Comparison of ENCODE assay signal across 32 mouse cellular contexts in genomic region chr7:126851192-126851591, GRCm38 (mm10). TPM values are rescaled to one million over a fixed set of nuclear protein-coding genes. Genes with fewer than 3 reads are reported as not detected.
A peak's percentile ranks its signal among the peaks of the same experiment; 100 is the strongest.
DNase-seq lines count a peak whose midpoint lies in the region; ATAC-seq and TF ChIP-seq lines count a peak whose summit lies in the region.
"Had no signal": no experiment of that assay in that cellular context is flagged by ENCODE, and none has a peak within 500 bp of the region (broad histone marks: within the 10 kb centered on the region; RNA-seq: fewer than 3 reads in every experiment).

No protein-coding gene starts in this region.

- peaks cover 7% of the 10 kb centered on the region; the same call in 1 of the 2 replicates for H3K27me3 ChIP-seq in forebrain, embryonic 11.5 days (ENCODE audit: control insufficient read depth, insufficient read depth, low read length)
- H3K27me3 ChIP-seq in forebrain, embryonic 15.5 days, result peaks cover 4% of the 10 kb centered on the region; the same call in 1 of the 2 replicates
- peaks cover 59% of the 10 kb centered on the region for H3K27me3 ChIP-seq in midbrain, embryonic 10.5 days (ENCODE audit: low read depth, poor library complexity, severe bottlenecking)
- no peaks in the 10 kb centered on the region for H3K27me3 ChIP-seq in midbrain, postnatal 0 days (ENCODE audit: insufficient read depth, low read length)
- H3K27me3 ChIP-seq in embryonic facial prominence, embryonic 10.5 days (replicated peaks; ENCODE audit: low read depth, poor library complexity, severe bottlenecking), result peaks cover 58% of the 10 kb centered on the region
- peaks cover 54% of the 10 kb centered on the region for H3K27me3 ChIP-seq in limb, embryonic 10.5 days (ENCODE audit: low read depth, poor library complexity, severe bottlenecking)

- H3K4me3 ChIP-seq in forebrain, embryonic 11.5 days (ENCODE audit: low read depth, low read length), result no peak overlapping the region
- no peak overlapping the region for H3K4me3 ChIP-seq in forebrain, embryonic 15.5 days
- H3K4me3 ChIP-seq in midbrain, embryonic 10.5 days, result no peak overlapping the region
- no peak overlapping the region for H3K4me3 ChIP-seq in midbrain, postnatal 0 days (ENCODE audit: low read depth, low read length)
- peak overlapping the region; percentile 8; the same call in 1 of the 2 replicates for H3K4me3 ChIP-seq in embryonic facial prominence, embryonic 10.5 days
- H3K4me3 ChIP-seq in limb, embryonic 10.5 days, result no peak overlapping the region
- H3K4me3 ChIP-seq: gastrocnemius, adult 2 months; heart, embryonic 15.5 days; neural tube, embryonic 15.5 days; stomach, embryonic 15.5 days had no signal

- no peak overlapping the region for H3K4me2 ChIP-seq in forebrain, embryonic 11.5 days (ENCODE audit: low read depth, low read length, severe bottlenecking)
- no peak overlapping the region for H3K4me2 ChIP-seq in forebrain, embryonic 15.5 days (replicated peaks)
- no peak overlapping the region for H3K4me2 ChIP-seq in midbrain, postnatal 0 days (ENCODE audit: low read depth, low read length, poor library complexity, severe bottlenecking)
- H3K4me2 ChIP-seq: heart, embryonic 15.5 days; neural tube, embryonic 15.5 days; stomach, embryonic 15.5 days had no signal

- H3K27ac ChIP-seq in forebrain, embryonic 11.5 days (ENCODE audit: low read depth, low read length), result no peak overlapping the region
- H3K27ac ChIP-seq in forebrain, embryonic 15.5 days (replicated peaks), result no peak overlapping the region
- 0 out of 2 replicates have a peak overlapping the region, but pooled peaks have one; percentile 4 for H3K27ac ChIP-seq in midbrain, embryonic 10.5 days (replicated peaks)
- no peak overlapping the region for H3K27ac ChIP-seq in midbrain, postnatal 0 days (ENCODE audit: low read depth, low read length)
- H3K27ac ChIP-seq in embryonic facial prominence, embryonic 10.5 days (replicated peaks), result 0 out of 2 replicates have a peak overlapping the region, but pooled peaks have one; percentile 8
- H3K27ac ChIP-seq in limb, embryonic 10.5 days, result peak overlapping the region; percentile 42; the same call in 1 of the 2 replicates
- H3K27ac ChIP-seq: gastrocnemius, adult 2 months; heart, embryonic 15.5 days; hindbrain, postnatal 0 days; kidney, postnatal 0 days; neural tube, embryonic 15.5 days; stomach, embryonic 15.5 days had no signal

- H3K9ac ChIP-seq in forebrain, embryonic 11.5 days (ENCODE audit: low read length), result peak overlapping the region; percentile 27; the same call in 1 of the 2 replicates
- H3K9ac ChIP-seq in forebrain, embryonic 15.5 days (replicated peaks), result no peak overlapping the region
- no peak overlapping the region for H3K9ac ChIP-seq in midbrain, postnatal 0 days (replicated peaks; ENCODE audit: low read length, poor library complexity, severe bottlenecking)
- H3K9ac ChIP-seq: heart, embryonic 15.5 days; neural tube, embryonic 15.5 days; stomach, embryonic 15.5 days had no signal

- WGBS in forebrain, embryonic 11.5 days, result 27% methylated on average over 12 of the region's 12 CpGs
- 39% methylated on average over 12 of the region's 12 CpGs for WGBS in forebrain, embryonic 15.5 days
- WGBS in midbrain, embryonic 10.5 days, result 30% methylated on average over 12 of the region's 12 CpGs
- 40% methylated on average over 12 of the region's 12 CpGs for WGBS in midbrain, postnatal 0 days
- WGBS in embryonic facial prominence, embryonic 10.5 days, result 28% methylated on average over 12 of the region's 12 CpGs
- 40% methylated on average over 12 of the region's 12 CpGs for WGBS in limb, embryonic 10.5 days

- no peak for ATAC-seq in forebrain, embryonic 11.5 days (replicated peaks; ENCODE audit: low FRiP score)
- no peak for ATAC-seq in forebrain, embryonic 15.5 days (replicated peaks)
- ATAC-seq in midbrain, postnatal 0 days (ENCODE audit: low FRiP score), result no peak
- ATAC-seq: activated CD4-positive, CD25-positive, alpha-beta regulatory T cell, adult 4 months; CD4-positive, CD25-positive, alpha-beta regulatory T cell, adult 4 months; hindbrain, postnatal 0 days; lung, postnatal 0 days; midbrain, embryonic 16.5 days had no signal

- H3K4me1 ChIP-seq in forebrain, embryonic 11.5 days (replicated peaks; ENCODE audit: control insufficient read depth, insufficient read depth, low read length), result peaks cover 16% of the 10 kb centered on the region
- H3K4me1 ChIP-seq in forebrain, embryonic 15.5 days, result peaks cover 23% of the 10 kb centered on the region
- peaks cover 55% of the 10 kb centered on the region for H3K4me1 ChIP-seq in midbrain, embryonic 10.5 days
- peaks cover 8% of the 10 kb centered on the region for H3K4me1 ChIP-seq in midbrain, postnatal 0 days (ENCODE audit: insufficient read depth, low read length)
- peaks cover 46% of the 10 kb centered on the region for H3K4me1 ChIP-seq in embryonic facial prominence, embryonic 10.5 days
- H3K4me1 ChIP-seq in limb, embryonic 10.5 days, result peaks cover 27% of the 10 kb centered on the region

- H3K36me3 ChIP-seq in forebrain, embryonic 11.5 days (ENCODE audit: control insufficient read depth, insufficient read depth, low read length), result peaks cover 5% of the 10 kb centered on the region
- peaks cover 34% of the 10 kb centered on the region for H3K36me3 ChIP-seq in forebrain, embryonic 15.5 days
- peaks cover 59% of the 10 kb centered on the region for H3K36me3 ChIP-seq in midbrain, embryonic 10.5 days
- H3K36me3 ChIP-seq in midbrain, postnatal 0 days (ENCODE audit: insufficient read depth, low read length), result peaks cover 43% of the 10 kb centered on the region
- H3K36me3 ChIP-seq in embryonic facial prominence, embryonic 10.5 days (replicated peaks), result peaks cover 55% of the 10 kb centered on the region
- peaks cover 54% of the 10 kb centered on the region for H3K36me3 ChIP-seq in limb, embryonic 10.5 days

- no peak for TF ChIP-seq CTCF in midbrain, postnatal 0 days (IDR thresholded peaks at IDR 0.05)

- DNase-seq in forebrain, embryonic 11.5 days (ENCODE audit: low spot score), result no peak
- no peak for DNase-seq in midbrain, embryonic 10.5 days (ENCODE audit: low spot score)
- DNase-seq in midbrain, postnatal 0 days (ENCODE audit: low spot score), result no peak
- DNase-seq in embryonic facial prominence, embryonic 10.5 days (ENCODE audit: low spot score), result no peak
- DNase-seq in limb, embryonic 10.5 days (ENCODE audit: low spot score), result no peak
- no peak for DNase-seq in spleen, adult 12 weeks (ENCODE audit: low spot score)
- no peak for DNase-seq in urinary bladder, adult 18-20 months (ENCODE audit: low spot score in 2 of 2)
- DNase-seq: adrenal gland, adult 8-10 months; embryo, embryonic 11 days; gastrocnemius, adult 2 months; heart, postnatal 36 days; right cerebral cortex, adult 18-20 months; right cerebral cortex, postnatal 4 days; thymus, postnatal 25 days had no signal

- H3K9me3 ChIP-seq in forebrain, embryonic 11.5 days (ENCODE audit: control insufficient read depth, low read length), result no peaks in the 10 kb centered on the region
- H3K9me3 ChIP-seq in forebrain, embryonic 15.5 days, result no peaks in the 10 kb centered on the region
- H3K9me3 ChIP-seq in midbrain, embryonic 10.5 days (replicated peaks), result no peaks in the 10 kb centered on the region
- no peaks in the 10 kb centered on the region for H3K9me3 ChIP-seq in midbrain, postnatal 0 days (ENCODE audit: low read length)
- H3K9me3 ChIP-seq in embryonic facial prominence, embryonic 10.5 days, result no peaks in the 10 kb centered on the region
- H3K9me3 ChIP-seq in limb, embryonic 10.5 days (replicated peaks), result no peaks in the 10 kb centered on the region
- H3K9me3 ChIP-seq: heart, embryonic 15.5 days; neural tube, embryonic 15.5 days; stomach, embryonic 15.5 days had no signal

RNA-seq across cellular contexts. Expression of gene Doc2a, which starts 4.0 kb away (rescaled TPM):
- 9.3 and 11.2 TPM in 2 replicates for polyA plus RNA-seq in forebrain, embryonic 11.5 days (2014; fragmentation: Nextera tagmentation; extraction: Ambion mirVana)
- polyA plus RNA-seq in forebrain, embryonic 15.5 days (2015; fragmentation: Nextera tagmentation; extraction: Ambion mirVana), result 9.0 and 9.1 TPM in 2 replicates
- 6.6 and 8.4 TPM in 2 replicates for polyA plus RNA-seq in midbrain, embryonic 10.5 days (2016; fragmentation: Nextera tagmentation; extraction: Ambion mirVana)
- 53.8 and 64.1 TPM in 2 replicates for total RNA-seq in midbrain, postnatal 0 days (2014; rRNA removed)
- polyA plus RNA-seq in midbrain, postnatal 0 days (2015; fragmentation: Nextera tagmentation; extraction: Ambion mirVana), result 36.3 and 41.2 TPM in 2 replicates
- 3.1 and 5.5 TPM in 2 replicates for polyA plus RNA-seq in embryonic facial prominence, embryonic 10.5 days (2016; fragmentation: Nextera tagmentation; extraction: Ambion mirVana)
- polyA plus RNA-seq in limb, embryonic 10.5 days (2016; fragmentation: Nextera tagmentation; extraction: Ambion mirVana), result 1.0 and 1.9 TPM in 2 replicates
- total RNA-seq: gastrocnemius, adult 2 months; heart, postnatal 36 days; liver, adult 2 months had no signal
- polyA plus RNA-seq: activated CD4-positive, CD25-positive, alpha-beta regulatory T cell, adult 4 months; CD4-positive, CD25-positive, alpha-beta regulatory T cell, adult 4 months; heart, embryonic 15.5 days; large intestine, adult 2 months; liver, adult 2 months; liver, embryonic 16.5 days had no signal

RNA-seq across cellular contexts. Expression of gene Hirip3, which starts 10.6 kb away (rescaled TPM):
- polyA plus RNA-seq in forebrain, embryonic 11.5 days (2014; fragmentation: Nextera tagmentation; extraction: Ambion mirVana), result 29.9 and 38.8 TPM in 2 replicates
- polyA plus RNA-seq in forebrain, embryonic 15.5 days (2015; fragmentation: Nextera tagmentation; extraction: Ambion mirVana), result 30.7 and 31.8 TPM in 2 replicates
- 50.1 and 50.7 TPM in 2 replicates for polyA plus RNA-seq in midbrain, embryonic 10.5 days (2016; fragmentation: Nextera tagmentation; extraction: Ambion mirVana)
- total RNA-seq in midbrain, postnatal 0 days (2014; rRNA removed), result 6.6 and 10.0 TPM in 2 replicates
- 12.2 and 16.3 TPM in 2 replicates for polyA plus RNA-seq in midbrain, postnatal 0 days (2015; fragmentation: Nextera tagmentation; extraction: Ambion mirVana)
- 49.3 and 57.0 TPM in 2 replicates for polyA plus RNA-seq in embryonic facial prominence, embryonic 10.5 days (2016; fragmentation: Nextera tagmentation; extraction: Ambion mirVana)
- polyA plus RNA-seq in limb, embryonic 10.5 days (2016; fragmentation: Nextera tagmentation; extraction: Ambion mirVana), result 51.9 and 57.2 TPM in 2 replicates

RNA-seq across cellular contexts. Expression of gene Ino80e, which starts 11.0 kb away (rescaled TPM):
- 117 and 118 TPM in 2 replicates for polyA plus RNA-seq in forebrain, embryonic 11.5 days (2014; fragmentation: Nextera tagmentation; extraction: Ambion mirVana)
- polyA plus RNA-seq in forebrain, embryonic 15.5 days (2015; fragmentation: Nextera tagmentation; extraction: Ambion mirVana), result 86.2 and 98.8 TPM in 2 replicates
- 105 and 107 TPM in 2 replicates for polyA plus RNA-seq in midbrain, embryonic 10.5 days (2016; fragmentation: Nextera tagmentation; extraction: Ambion mirVana)
- total RNA-seq in midbrain, postnatal 0 days (2014; rRNA removed), result 55.0 and 60.3 TPM in 2 replicates
- 87.8 and 93.5 TPM in 2 replicates for polyA plus RNA-seq in midbrain, postnatal 0 days (2015; fragmentation: Nextera tagmentation; extraction: Ambion mirVana)
- 114 and 118 TPM in 2 replicates for polyA plus RNA-seq in embryonic facial prominence, embryonic 10.5 days (2016; fragmentation: Nextera tagmentation; extraction: Ambion mirVana)
- 117 and 131 TPM in 2 replicates for polyA plus RNA-seq in limb, embryonic 10.5 days (2016; fragmentation: Nextera tagmentation; extraction: Ambion mirVana)

RNA-seq across cellular contexts. Expression of gene 4930451I11Rik, which starts 19.8 kb away (rescaled TPM):
- polyA plus RNA-seq in forebrain, embryonic 11.5 days (2014; fragmentation: Nextera tagmentation; extraction: Ambion mirVana), result not detected in 2 replicates
- not detected in 2 replicates for polyA plus RNA-seq in forebrain, embryonic 15.5 days (2015; fragmentation: Nextera tagmentation; extraction: Ambion mirVana)
- polyA plus RNA-seq in midbrain, embryonic 10.5 days (2016; fragmentation: Nextera tagmentation; extraction: Ambion mirVana), result not detected in 2 replicates
- not detected in 2 replicates for total RNA-seq in midbrain, postnatal 0 days (2014; rRNA removed)
- 1.1 TPM in 1 of 2 replicates, not detected in the other for polyA plus RNA-seq in midbrain, postnatal 0 days (2015; fragmentation: Nextera tagmentation; extraction: Ambion mirVana)
- polyA plus RNA-seq in embryonic facial prominence, embryonic 10.5 days (2016; fragmentation: Nextera tagmentation; extraction: Ambion mirVana), result not detected in 2 replicates
- not detected in 2 replicates for polyA plus RNA-seq in limb, embryonic 10.5 days (2016; fragmentation: Nextera tagmentation; extraction: Ambion mirVana)
- total RNA-seq: adrenal gland, adult 8-10 months; gastrocnemius, adult 2 months; gastrocnemius, postnatal 4 days; heart, postnatal 36 days; hindbrain, postnatal 0 days; layer of hippocampus, postnatal 10 days; liver, adult 2 months; MEL had no signal
- polyA plus RNA-seq: activated CD4-positive, CD25-positive, alpha-beta regulatory T cell, adult 4 months; CD4-positive, CD25-positive, alpha-beta regulatory T cell, adult 4 months; heart, embryonic 15.5 days; intestine, postnatal 0 days; large intestine, adult 2 months; limb, embryonic 11.5 days; liver, adult 2 months; liver, embryonic 16.5 days; lung, postnatal 0 days; midbrain, embryonic 16.5 days; neural tube, embryonic 15.5 days; stomach, embryonic 15.5 days had no signal

RNA-seq across cellular contexts. Expression of gene Taok2, which starts 33.3 kb away (rescaled TPM):
- 43.4 and 44.8 TPM in 2 replicates for polyA plus RNA-seq in forebrain, embryonic 11.5 days (2014; fragmentation: Nextera tagmentation; extraction: Ambion mirVana)
- 54.1 and 56.8 TPM in 2 replicates for polyA plus RNA-seq in forebrain, embryonic 15.5 days (2015; fragmentation: Nextera tagmentation; extraction: Ambion mirVana)
- 53.2 and 61.1 TPM in 2 replicates for polyA plus RNA-seq in midbrain, embryonic 10.5 days (2016; fragmentation: Nextera tagmentation; extraction: Ambion mirVana)
- 143 and 160 TPM in 2 replicates for total RNA-seq in midbrain, postnatal 0 days (2014; rRNA removed)
- 45.3 and 47.3 TPM in 2 replicates for polyA plus RNA-seq in midbrain, postnatal 0 days (2015; fragmentation: Nextera tagmentation; extraction: Ambion mirVana)
- 55.3 and 56.9 TPM in 2 replicates for polyA plus RNA-seq in embryonic facial prominence, embryonic 10.5 days (2016; fragmentation: Nextera tagmentation; extraction: Ambion mirVana)
- polyA plus RNA-seq in limb, embryonic 10.5 days (2016; fragmentation: Nextera tagmentation; extraction: Ambion mirVana), result 48.5 and 56.4 TPM in 2 replicates

Comparison
In these comparisons a context has a peak if more than half of its experiments do, and no peak if none do; other contexts are left out.
1. H3K27ac ChIP-seq: peak in midbrain, embryonic 10.5 days (single experiment), embryonic facial prominence, embryonic 10.5 days (single experiment) and limb, embryonic 10.5 days (single experiment); none in forebrain, embryonic 11.5 days (single experiment), forebrain, embryonic 15.5 days (single experiment) and midbrain, postnatal 0 days (single experiment).